Mouse (Mus musculus): ENCODE measurements around the gene Rhog. TPM values are rescaled to one million over a fixed set of nuclear protein-coding genes. Genes with fewer than 3 reads are reported as not detected.

Gene Rhog
- polyA plus RNA-seq, 1 experiment from 2014 or later: 32.2 TPM

DNA sequence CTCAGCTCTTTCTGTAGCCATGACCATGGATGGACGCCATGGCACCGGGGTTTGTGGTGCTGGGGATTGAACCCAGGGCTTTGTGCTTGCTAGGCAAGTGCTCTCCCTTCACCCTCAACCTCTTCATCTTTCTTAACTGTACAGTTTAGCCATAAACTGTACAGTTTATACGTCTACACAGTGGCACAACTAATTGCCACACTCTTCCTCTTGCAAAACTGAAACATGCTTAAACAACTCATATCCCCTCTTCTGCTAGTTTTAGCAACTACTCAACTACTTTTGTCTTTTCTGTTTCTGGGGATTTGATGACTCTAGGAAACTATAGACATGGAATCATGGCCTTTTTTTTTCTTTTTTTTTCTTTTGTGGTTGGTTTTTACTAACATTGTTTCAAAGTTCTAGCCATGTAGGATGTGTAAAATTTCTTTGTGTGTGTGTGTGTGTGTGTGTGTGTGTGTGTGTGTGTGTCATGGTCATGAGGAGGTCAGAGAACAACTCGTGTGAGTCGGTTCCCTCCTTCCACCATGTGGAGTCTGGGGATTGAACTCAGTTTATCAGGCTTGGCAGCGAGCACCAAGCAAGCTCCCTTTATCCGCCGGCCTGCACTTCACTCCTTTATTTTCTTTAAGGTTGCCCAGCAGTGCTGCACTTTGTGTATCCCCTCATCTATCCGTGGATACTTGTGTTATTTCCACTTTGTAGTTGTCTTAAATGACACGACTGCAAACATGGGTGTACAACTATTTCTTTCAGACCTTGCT lies 4.0 kb upstream of the Rhog start:
- H3K9ac ChIP-seq (ENCODE audit: low read length): no peak overlapping the region
- 85% methylated on average over 10 of the region's 10 CpGs for WGBS
- H3K4me3 ChIP-seq (ENCODE audit: low read depth, low read length): no peak overlapping the region
- H3K9me3 ChIP-seq (ENCODE audit: control insufficient read depth, low read length): no peaks in the 10 kb centered on the region
- no peaks in the 10 kb centered on the region for H3K27me3 ChIP-seq (ENCODE audit: control insufficient read depth, insufficient read depth, low read length)
- DNase-seq (ENCODE audit: low spot score) (no peak), ATAC-seq (replicated peaks; ENCODE audit: low FRiP score) (no peak)
- no peaks in the 10 kb centered on the region for H3K4me1 ChIP-seq (replicated peaks; ENCODE audit: control insufficient read depth, insufficient read depth, low read length)
- H3K27ac ChIP-seq (ENCODE audit: low read depth, low read length): no peak overlapping the region
- no peaks in the 10 kb centered on the region for H3K36me3 ChIP-seq (ENCODE audit: control insufficient read depth, insufficient read depth, low read length)
- H3K4me2 ChIP-seq (ENCODE audit: low read depth, low read length, severe bottlenecking): no peak overlapping the region

DNA sequence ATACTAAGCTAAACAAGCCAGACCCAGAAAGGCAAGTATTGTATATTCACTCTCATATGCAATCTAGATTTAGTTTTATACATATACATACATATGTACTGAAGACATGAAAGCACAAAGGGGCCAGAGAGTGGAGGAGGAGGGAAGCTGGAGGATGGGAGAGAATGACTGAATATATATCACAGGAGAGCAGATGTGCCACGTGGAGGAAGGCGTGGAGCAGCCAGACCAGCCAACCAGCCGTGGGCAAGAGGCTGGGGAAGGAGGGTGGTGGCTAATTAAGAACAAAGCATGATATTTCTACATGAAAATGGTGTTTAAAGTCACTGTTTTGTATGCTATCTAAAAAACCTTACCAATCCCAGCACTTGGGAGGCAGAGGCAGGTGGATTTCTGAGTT lies 2.9 kb upstream of the Rhog start:
- 76% methylated on average over 3 of the region's 3 CpGs for WGBS
- Histone ChIP-seq H3K4me1 (replicated peaks; ENCODE audit: control insufficient read depth, insufficient read depth, low read length) (no peaks in the 10 kb centered on the region), H3K27ac (ENCODE audit: low read depth, low read length) (no peak overlapping the region), H3K4me2 (ENCODE audit: low read depth, low read length, severe bottlenecking) (no peak overlapping the region), H3K27me3 (ENCODE audit: control insufficient read depth, insufficient read depth, low read length) (no peaks in the 10 kb centered on the region), H3K9ac (ENCODE audit: low read length) (no peak overlapping the region), H3K4me3 (ENCODE audit: low read depth, low read length) (no peak overlapping the region), H3K9me3 (ENCODE audit: control insufficient read depth, low read length) (no peaks in the 10 kb centered on the region), H3K36me3 (ENCODE audit: control insufficient read depth, insufficient read depth, low read length) (no peaks in the 10 kb centered on the region)
- DNase-seq (ENCODE audit: low spot score): no peak
- ATAC-seq (replicated peaks; ENCODE audit: low FRiP score): no peak

DNA sequence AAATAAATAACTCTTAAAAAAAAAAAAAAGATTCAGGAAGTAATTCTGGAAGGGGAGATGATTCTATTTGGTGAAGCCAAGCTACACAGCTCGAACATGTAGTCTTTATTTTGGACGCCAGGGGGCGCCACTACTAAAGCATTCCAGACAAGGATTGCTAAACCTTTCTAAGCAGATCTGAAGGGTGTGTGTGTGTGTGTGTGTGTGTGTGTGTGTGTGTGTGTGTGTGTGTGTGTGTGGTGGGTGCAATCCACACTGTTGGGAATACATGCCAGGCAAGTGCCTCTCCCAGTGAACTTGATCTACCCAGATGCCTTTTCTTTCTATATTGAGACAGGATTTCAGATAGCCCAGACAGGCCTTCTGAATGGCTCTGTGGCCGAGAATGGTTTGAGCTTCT lies 2.3 kb upstream of the Rhog start:
- no peak overlapping the region for H3K27ac ChIP-seq (ENCODE audit: low read depth, low read length)
- no peak overlapping the region for H3K9ac ChIP-seq (ENCODE audit: low read length)
- ATAC-seq (replicated peaks; ENCODE audit: low FRiP score) (peak; percentile 76), DNase-seq (ENCODE audit: low spot score) (peak; percentile 89)
- H3K4me1 ChIP-seq (replicated peaks; ENCODE audit: control insufficient read depth, insufficient read depth, low read length): no peaks in the 10 kb centered on the region
- no peaks in the 10 kb centered on the region for H3K36me3 ChIP-seq (ENCODE audit: control insufficient read depth, insufficient read depth, low read length)
- H3K27me3 ChIP-seq (ENCODE audit: control insufficient read depth, insufficient read depth, low read length): no peaks in the 10 kb centered on the region
- WGBS: 25% methylated on average over 4 of the region's 4 CpGs
- H3K4me2 ChIP-seq (ENCODE audit: low read depth, low read length, severe bottlenecking): no peak overlapping the region
- no peaks in the 10 kb centered on the region for H3K9me3 ChIP-seq (ENCODE audit: control insufficient read depth, low read length)
- no peak overlapping the region for H3K4me3 ChIP-seq (ENCODE audit: low read depth, low read length)

DNA sequence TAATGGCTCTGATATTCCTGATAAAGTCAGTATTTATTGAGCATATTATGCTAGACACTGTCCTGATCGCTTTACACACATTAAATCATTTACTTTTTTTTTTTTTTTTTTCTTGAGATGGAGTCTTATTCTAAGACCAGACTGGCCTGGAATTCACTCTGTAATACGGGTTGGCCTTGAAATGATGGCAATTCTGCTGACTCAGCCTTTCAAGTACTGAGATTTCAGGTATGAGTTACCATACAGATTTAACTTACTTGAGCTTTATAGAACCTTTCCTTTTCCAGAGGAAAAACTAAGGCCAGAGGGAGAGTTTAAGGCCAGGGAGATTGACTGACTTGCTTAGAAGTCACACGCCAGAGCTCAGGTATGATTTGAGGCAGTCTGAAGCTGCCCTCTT lies 782 bp upstream of the Rhog start:
- Histone ChIP-seq H3K27me3 (ENCODE audit: control insufficient read depth, insufficient read depth, low read length) (no peaks in the 10 kb centered on the region), H3K4me2 (ENCODE audit: low read depth, low read length, severe bottlenecking) (no peak overlapping the region), H3K4me1 (replicated peaks; ENCODE audit: control insufficient read depth, insufficient read depth, low read length) (no peaks in the 10 kb centered on the region), H3K9me3 (ENCODE audit: control insufficient read depth, low read length) (no peaks in the 10 kb centered on the region), H3K36me3 (ENCODE audit: control insufficient read depth, insufficient read depth, low read length) (no peaks in the 10 kb centered on the region), H3K9ac (ENCODE audit: low read length) (no peak overlapping the region), H3K27ac (ENCODE audit: low read depth, low read length) (no peak overlapping the region), H3K4me3 (ENCODE audit: low read depth, low read length) (no peak overlapping the region)
- no peak for ATAC-seq (replicated peaks; ENCODE audit: low FRiP score)
- 83% methylated on average over 3 of the region's 3 CpGs for WGBS
- DNase-seq (ENCODE audit: low spot score): no peak

DNA sequence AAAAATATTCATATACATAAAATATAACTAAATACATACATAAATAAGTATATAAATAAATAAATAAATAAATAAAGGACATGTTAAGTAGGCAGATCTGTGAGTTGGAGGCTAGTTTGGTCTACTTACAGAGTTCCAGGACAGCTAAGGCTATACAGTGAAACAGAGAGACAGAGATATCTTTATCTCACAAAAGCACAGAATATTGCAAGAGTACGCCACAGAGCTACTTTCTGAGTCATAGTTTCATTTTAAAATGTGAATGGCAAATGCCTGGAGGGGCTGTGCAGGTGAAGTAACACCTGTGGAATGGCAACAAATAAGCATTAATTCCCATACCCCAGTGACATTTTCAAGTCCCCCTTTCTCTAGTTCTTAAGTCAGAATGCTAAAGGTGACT lies 2.2 kb downstream of the Rhog start:
- WGBS: 82% methylated on average over 1 of the region's 1 CpGs
- H3K4me3 ChIP-seq (ENCODE audit: low read depth, low read length): no peak overlapping the region
- no peaks in the 10 kb centered on the region for H3K27me3 ChIP-seq (ENCODE audit: control insufficient read depth, insufficient read depth, low read length)
- H3K4me1 ChIP-seq (replicated peaks; ENCODE audit: control insufficient read depth, insufficient read depth, low read length): peaks cover 1% of the 10 kb centered on the region; the same call in 1 of the 2 replicates
- DNase-seq (ENCODE audit: low spot score) (no peak), ATAC-seq (replicated peaks; ENCODE audit: low FRiP score) (no peak)
- H3K9ac ChIP-seq (ENCODE audit: low read length): no peak overlapping the region
- H3K4me2 ChIP-seq (ENCODE audit: low read depth, low read length, severe bottlenecking): no peak overlapping the region
- H3K36me3 ChIP-seq (ENCODE audit: control insufficient read depth, insufficient read depth, low read length): no peaks in the 10 kb centered on the region
- H3K27ac ChIP-seq (ENCODE audit: low read depth, low read length): no peak overlapping the region
- H3K9me3 ChIP-seq (ENCODE audit: control insufficient read depth, low read length): no peaks in the 10 kb centered on the region

DNA sequence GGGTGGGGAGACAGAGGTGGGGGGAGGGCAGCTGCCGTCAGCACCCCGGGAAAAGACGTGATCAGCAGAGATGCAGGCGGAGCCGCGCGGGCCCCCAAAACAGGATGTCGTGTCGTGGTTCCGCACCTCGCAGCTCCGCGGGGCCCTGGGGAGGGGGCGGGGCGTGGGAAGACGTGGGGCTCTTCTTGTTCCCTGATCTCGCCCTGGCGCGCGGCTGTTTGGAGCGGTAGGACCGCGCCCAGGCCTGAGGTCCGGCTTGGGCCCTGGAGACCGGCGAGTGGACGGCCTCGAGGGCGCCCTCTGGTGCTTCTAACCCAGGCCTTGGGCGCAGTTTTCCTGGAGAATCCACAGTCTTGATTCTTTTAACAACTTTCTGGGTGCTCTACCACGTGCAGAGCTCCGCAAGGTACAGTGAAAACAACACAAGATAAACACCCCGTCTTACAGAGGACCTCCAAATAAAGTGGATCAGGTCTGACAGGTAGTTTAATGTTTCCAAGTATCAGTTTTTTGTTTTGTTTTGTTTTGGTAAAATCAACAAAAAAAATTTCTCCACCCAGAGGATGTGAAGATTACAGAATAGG lies 5.1 kb downstream of the Rhog start:
- no peaks in the 10 kb centered on the region for H3K27me3 ChIP-seq (ENCODE audit: control insufficient read depth, insufficient read depth, low read length)
- H3K9me3 ChIP-seq (ENCODE audit: control insufficient read depth, low read length): no peaks in the 10 kb centered on the region
- peak overlapping the region; percentile 78 for H3K4me3 ChIP-seq (ENCODE audit: low read depth, low read length)
- ATAC-seq (replicated peaks; ENCODE audit: low FRiP score) (peak; percentile 79), DNase-seq (ENCODE audit: low spot score) (peak; percentile 94)
- no peaks in the 10 kb centered on the region for H3K36me3 ChIP-seq (ENCODE audit: control insufficient read depth, insufficient read depth, low read length)
- H3K4me1 ChIP-seq (replicated peaks; ENCODE audit: control insufficient read depth, insufficient read depth, low read length): peaks cover 3% of the 10 kb centered on the region; the same call in 1 of the 2 replicates
- peak overlapping the region; percentile 87 for H3K9ac ChIP-seq (ENCODE audit: low read length)
- H3K4me2 ChIP-seq (ENCODE audit: low read depth, low read length, severe bottlenecking): peak overlapping the region; percentile 88
- peak overlapping the region; percentile 79 for H3K27ac ChIP-seq (ENCODE audit: low read depth, low read length)
- under 1% methylated on average over 33 of the region's 33 CpGs for WGBS

DNA sequence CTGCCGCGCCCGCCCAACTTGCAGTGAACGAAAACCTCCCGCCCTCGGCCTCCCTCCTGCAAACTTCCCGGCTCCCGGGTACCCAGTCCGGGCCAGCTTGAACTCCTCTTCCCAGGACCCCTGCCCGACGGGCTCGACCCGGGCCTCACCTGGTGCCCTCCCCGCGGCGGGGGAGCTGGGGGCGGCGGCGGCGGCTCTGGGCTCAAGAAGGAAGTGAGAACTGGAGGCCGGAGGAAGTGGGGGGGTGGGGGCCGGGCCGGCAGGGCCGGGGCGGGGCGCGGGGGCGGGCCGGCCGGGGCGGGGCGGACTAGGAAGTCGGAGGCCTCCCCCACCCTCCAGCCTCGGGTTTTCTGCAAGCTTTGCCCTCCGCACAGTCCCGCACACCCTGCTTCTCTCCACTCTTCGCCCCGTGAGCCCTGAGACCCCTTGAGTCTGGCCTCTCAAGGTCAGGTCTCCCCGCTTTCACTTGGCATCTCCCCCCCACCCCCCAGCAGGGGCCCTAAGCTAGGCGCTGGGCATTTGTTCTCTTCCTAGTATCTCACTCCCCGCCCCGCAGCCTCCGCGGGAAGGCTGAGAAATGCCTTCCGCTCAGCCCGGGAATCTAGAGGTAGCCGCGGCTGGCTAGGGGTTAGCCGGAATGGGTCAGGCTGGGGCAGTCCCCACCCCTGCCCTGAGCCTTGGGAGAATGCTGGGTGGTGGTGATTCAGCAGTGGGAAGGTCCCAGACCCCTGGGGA lies 5.8 kb downstream of the Rhog start:
- Histone ChIP-seq H3K27me3 (ENCODE audit: control insufficient read depth, insufficient read depth, low read length) (no peaks in the 10 kb centered on the region), H3K4me1 (replicated peaks; ENCODE audit: control insufficient read depth, insufficient read depth, low read length) (peaks cover 3% of the 10 kb centered on the region; the same call in 1 of the 2 replicates), H3K9me3 (ENCODE audit: control insufficient read depth, low read length) (no peaks in the 10 kb centered on the region), H3K4me2 (ENCODE audit: low read depth, low read length, severe bottlenecking) (peak overlapping the region; percentile 88), H3K4me3 (ENCODE audit: low read depth, low read length) (peak overlapping the region; percentile 78), H3K9ac (ENCODE audit: low read length) (peak overlapping the region; percentile 87), H3K27ac (ENCODE audit: low read depth, low read length) (peak overlapping the region; percentile 79), H3K36me3 (ENCODE audit: control insufficient read depth, insufficient read depth, low read length) (no peaks in the 10 kb centered on the region)
- WGBS: 1% methylated on average over 36 of the region's 49 CpGs
- ATAC-seq (replicated peaks; ENCODE audit: low FRiP score) (peak; percentile 83), DNase-seq (ENCODE audit: low spot score) (peak; percentile 89)

DNA sequence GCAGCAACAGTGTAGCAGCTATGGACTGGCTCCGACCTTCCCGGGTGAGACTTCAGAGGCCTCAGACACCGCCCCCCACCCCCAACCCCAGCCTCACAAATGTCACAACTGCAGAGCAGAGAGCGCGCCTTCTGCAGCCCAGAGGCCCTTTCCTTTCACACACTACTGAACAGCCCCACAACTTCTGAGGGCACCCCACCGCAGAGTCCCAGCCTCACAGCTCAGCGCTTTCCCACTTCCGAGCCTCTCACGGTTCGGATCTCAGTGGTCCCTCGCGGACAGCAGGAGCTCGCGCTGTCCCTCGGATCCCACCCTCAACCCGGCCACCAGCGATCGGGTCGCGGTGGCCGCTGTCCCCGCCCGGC lies 6.3 kb downstream of the Rhog start:
- Histone ChIP-seq H3K4me1 (replicated peaks; ENCODE audit: control insufficient read depth, insufficient read depth, low read length) (peaks cover 3% of the 10 kb centered on the region; the same call in 1 of the 2 replicates), H3K4me2 (ENCODE audit: low read depth, low read length, severe bottlenecking) (peak overlapping the region; percentile 88), H3K36me3 (ENCODE audit: control insufficient read depth, insufficient read depth, low read length) (no peaks in the 10 kb centered on the region), H3K9ac (ENCODE audit: low read length) (peak overlapping the region; percentile 87), H3K27ac (ENCODE audit: low read depth, low read length) (peak overlapping the region; percentile 79), H3K27me3 (ENCODE audit: control insufficient read depth, insufficient read depth, low read length) (no peaks in the 10 kb centered on the region), H3K9me3 (ENCODE audit: control insufficient read depth, low read length) (no peaks in the 10 kb centered on the region), H3K4me3 (ENCODE audit: low read depth, low read length) (peak overlapping the region; percentile 78)
- ATAC-seq (replicated peaks; ENCODE audit: low FRiP score) (no peak; the same call in none of the 2 replicates), DNase-seq (ENCODE audit: low spot score) (no peak)
- under 1% methylated on average over 23 of the region's 23 CpGs for WGBS
